Mouse (Mus musculus): ENCODE results near the gene Cep112.

GRCm38 (mm10) chr11:108427191-108427590 is 2.2 kb downstream of the Cep112 start:
- TF ChIP-seq CTCF (conservative IDR thresholded peaks at IDR 0.05; ENCODE audit: insufficient read depth, insufficient read length, low read depth, low read length) = no peak
- TF ChIP-seq POLR2A (IDR thresholded peaks at IDR 0.05; ENCODE audit: low read depth, low read length) = no peak

Data from kidney, adult 2 months (tissue).